Mouse (Mus musculus) midbrain, postnatal 0 days (tissue): ENCODE results near the gene Cdkn1b. TPM values are rescaled to one million over a fixed set of nuclear protein-coding genes. Genes with fewer than 3 reads are reported as not detected.
A peak's percentile ranks its signal among the peaks of the same experiment; 100 is the strongest.

Experiments
- ATAC-seq: fragments of 200-750 bp; cut with Nextera tagmentation; 2 replicates; pipeline ENCODE4 v1.8.0; 2017; ENCODE audit warnings: moderate number of reproducible peaks, mild to moderate bottlenecking, moderate TSS enrichment, moderate library complexity; ENCODE audit not compliant: low FRiP score
- DNase-seq: peaks from one replicate; pipeline ENCODE4 v3.0.0-alpha.2; 2015; ENCODE audit warnings: low spot score
- H3K27ac ChIP-seq: fragments of 300-500 bp; sonication (generic); 2 replicates; pipeline ENCODE4 v1.5.1; 2014; ENCODE audit warnings: low read depth, mild to moderate bottlenecking, low read length, mixed read lengths
- H3K27me3 ChIP-seq: fragments of 300-500 bp; sonication (generic); 2 replicates; pipeline ENCODE4 v1.6.1; 2014; ENCODE audit warnings: low read length, control low read depth, mixed read lengths; ENCODE audit not compliant: insufficient read depth
- H3K36me3 ChIP-seq: fragments of 300-500 bp; sonication (generic); 2 replicates; pipeline ENCODE4 v1.6.1; 2014; ENCODE audit warnings: low read length, control low read depth, mixed read lengths; ENCODE audit not compliant: insufficient read depth
- H3K4me1 ChIP-seq: fragments of 300-500 bp; sonication (generic); 2 replicates; pipeline ENCODE4 v1.6.1; 2014; ENCODE audit warnings: mild to moderate bottlenecking, control low read depth, antibody characterized with exemption, low read length, mixed read lengths; ENCODE audit not compliant: insufficient read depth
- H3K4me2 ChIP-seq: fragments of 300-500 bp; sonication (generic); 2 replicates; pipeline ENCODE4 v1.6.1; 2014; ENCODE audit warnings: low read depth, mild to moderate bottlenecking, low read length, mixed read lengths; ENCODE audit not compliant: poor library complexity, severe bottlenecking
- H3K4me3 ChIP-seq: fragments of 300-500 bp; sonication (generic); 2 replicates; pipeline ENCODE4 v1.5.1; 2014; ENCODE audit warnings: low read depth, mild to moderate bottlenecking, low read length, moderate library complexity
- H3K9ac ChIP-seq: fragments of 300-500 bp; sonication (generic); replicated peaks from 2 replicates; pipeline ENCODE4 v1.6.1; 2014; ENCODE audit warnings: mild to moderate bottlenecking, low read length, moderate library complexity, mixed read lengths; ENCODE audit not compliant: poor library complexity, severe bottlenecking
- H3K9me3 ChIP-seq: fragments of 300-500 bp; sonication (generic); 2 replicates; pipeline ENCODE4 v1.6.1; 2016; ENCODE audit warnings: low read length, control low read depth
- CTCF ChIP-seq: IDR thresholded peaks from 2 replicates; pipeline ENCODE4 v1.5.1; 2016; ENCODE audit warnings: antibody characterized with exemption, mild to moderate bottlenecking
- WGBS: fragments of 180-500 bp; shearing (Covaris S2); extraction: QIAGEN DNeasy Blood & Tissue Kit; methylation state at CpG from one replicate; pipeline ENCODE4 v1.1.7; 2014; 5-methylcytosine and 5-hydroxymethylcytosine counted together
- polyA plus RNA-seq: library from polyadenylated mRNA; unstranded; fragments of >200 nt; fragmentation: Nextera tagmentation; extraction: Ambion mirVana; gene quantifications from 2 replicates; pipeline ENCODE4 v1.2.1, GENCODE M21; 2015
- total RNA-seq: library from RNA; depleted of rRNA; stranded (reverse); fragments of >200 nt; gene quantifications from 2 replicates; pipeline ENCODE4 v1.2.3, GENCODE M21; 2014

Cdkn1b gene
- total and polyA plus RNA-seq, 2 experiments from 2014 or later: 25.6 to 58.8 TPM

DNA sequence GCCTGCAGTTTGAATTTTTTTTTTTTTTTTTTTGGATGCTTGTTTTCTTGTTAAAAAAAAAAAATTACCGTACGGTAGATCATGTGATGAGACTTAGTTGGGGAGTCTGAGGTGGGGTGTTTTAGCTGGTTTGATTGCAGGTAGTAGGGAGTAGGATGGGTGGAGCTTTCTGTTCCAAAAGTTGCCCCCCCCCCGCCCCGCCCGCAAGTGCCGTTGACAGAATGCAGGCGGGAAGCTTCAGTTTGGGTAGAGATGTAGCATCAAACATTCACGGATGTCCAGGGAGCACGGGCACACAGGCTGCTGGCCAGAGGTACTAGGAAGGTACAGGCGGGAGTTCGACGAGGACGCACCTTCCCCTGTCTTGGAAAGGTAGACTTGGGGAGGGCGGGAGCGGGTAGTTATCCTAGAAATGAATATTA is 8.7 kb downstream of the Cdkn1b start:
- peak overlapping the region; percentile 64; the same call in 1 of the 2 replicates for H3K9ac ChIP-seq
- DNase-seq (no peak), ATAC-seq (peak; percentile 8; the same call in 1 of the 2 replicates)
- H3K4me1 ChIP-seq: no peaks in the 10 kb centered on the region
- H3K27ac ChIP-seq: no peak overlapping the region
- H3K27me3 ChIP-seq: no peaks in the 10 kb centered on the region
- peak overlapping the region; percentile 66 for H3K4me3 ChIP-seq
- H3K4me2 ChIP-seq: peak overlapping the region; percentile 97
- TF ChIP-seq CTCF: no peak
- H3K9me3 ChIP-seq: no peaks in the 10 kb centered on the region
- under 1% methylated on average over 15 of the region's 15 CpGs for WGBS
- H3K36me3 ChIP-seq: no peaks in the 10 kb centered on the region

GRCm38 (mm10) chr6:134929926-134930325 is 9.7 kb downstream of the Cdkn1b start:
- 30% methylated on average over 4 of the region's 4 CpGs for WGBS

DNA sequence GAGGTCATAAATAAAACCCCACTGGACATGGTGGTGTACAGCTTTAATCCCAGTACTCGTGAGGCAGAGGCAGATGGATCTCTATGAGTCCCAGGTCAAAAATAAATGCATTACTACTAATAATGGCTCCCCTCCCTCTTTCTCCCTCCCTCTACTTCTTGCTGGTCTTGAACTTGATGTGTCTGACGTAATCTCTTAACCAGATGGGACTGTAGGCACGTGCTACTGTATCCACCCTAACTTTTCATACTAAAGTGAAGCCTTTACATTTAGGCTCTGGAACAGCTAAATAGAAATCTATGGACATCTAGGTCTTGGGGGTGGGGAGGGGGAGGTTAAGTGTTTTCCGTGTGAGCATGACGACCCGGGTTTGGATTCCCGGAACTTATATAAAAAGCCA is 10.2 kb downstream of the Cdkn1b start:
- 73% methylated on average over 7 of the region's 7 CpGs for WGBS
- no peaks in the 10 kb centered on the region for H3K27me3 ChIP-seq
- no peak for TF ChIP-seq CTCF
- no peak overlapping the region for H3K4me3 ChIP-seq
- H3K4me1 ChIP-seq: no peaks in the 10 kb centered on the region
- DNase-seq (no peak), ATAC-seq (no peak)
- no peaks in the 10 kb centered on the region for H3K9me3 ChIP-seq
- H3K27ac ChIP-seq: no peak overlapping the region
- no peaks in the 10 kb centered on the region for H3K36me3 ChIP-seq
- H3K9ac ChIP-seq: no peak overlapping the region
- H3K4me2 ChIP-seq: no peak overlapping the region; the same call in 1 of the 2 replicates

More at GRCm38 (mm10) chr6:134929926-134930325, 9.7 kb downstream of the Cdkn1b start:
- no peak overlapping the region for H3K4me2 ChIP-seq
- H3K4me1 ChIP-seq: no peaks in the 10 kb centered on the region
- no peak for DNase-seq
- H3K27ac ChIP-seq: no peak overlapping the region
- no peak overlapping the region for H3K9ac ChIP-seq
- no peaks in the 10 kb centered on the region for H3K9me3 ChIP-seq
- no peaks in the 10 kb centered on the region for H3K27me3 ChIP-seq
- H3K36me3 ChIP-seq: no peaks in the 10 kb centered on the region
- H3K4me3 ChIP-seq: no peak overlapping the region
- no peak for TF ChIP-seq CTCF
- no peak for ATAC-seq

- 76% methylated on average over 3 of the region's 3 CpGs for WGBS
- Histone ChIP-seq H3K27me3 (no peaks in the 10 kb centered on the region), H3K9ac (no peak overlapping the region), H3K36me3 (no peaks in the 10 kb centered on the region), H3K9me3 (no peaks in the 10 kb centered on the region), H3K27ac (no peak overlapping the region), H3K4me1 (no peaks in the 10 kb centered on the region), H3K4me3 (no peak overlapping the region), H3K4me2 (no peak overlapping the region)
- no peak for ATAC-seq
- TF ChIP-seq CTCF: no peak
- DNase-seq: no peak
Observed at GRCm38 (mm10) chr6:134931146-134931545, 10.9 kb downstream of the Cdkn1b start.

- no peaks in the 10 kb centered on the region for H3K4me1 ChIP-seq
- no peak overlapping the region for H3K27ac ChIP-seq
- ATAC-seq: no peak
- no peaks in the 10 kb centered on the region for H3K9me3 ChIP-seq
- no peaks in the 10 kb centered on the region for H3K27me3 ChIP-seq
- no peak for TF ChIP-seq CTCF
- no peak overlapping the region for H3K9ac ChIP-seq
- H3K4me2 ChIP-seq: no peak overlapping the region
- H3K36me3 ChIP-seq: no peaks in the 10 kb centered on the region
- DNase-seq: no peak
- 69% methylated on average over 12 of the region's 12 CpGs for WGBS
- no peak overlapping the region for H3K4me3 ChIP-seq
Observed at GRCm38 (mm10) chr6:134932486-134933206, 12.4 kb downstream of the Cdkn1b start.

DNA sequence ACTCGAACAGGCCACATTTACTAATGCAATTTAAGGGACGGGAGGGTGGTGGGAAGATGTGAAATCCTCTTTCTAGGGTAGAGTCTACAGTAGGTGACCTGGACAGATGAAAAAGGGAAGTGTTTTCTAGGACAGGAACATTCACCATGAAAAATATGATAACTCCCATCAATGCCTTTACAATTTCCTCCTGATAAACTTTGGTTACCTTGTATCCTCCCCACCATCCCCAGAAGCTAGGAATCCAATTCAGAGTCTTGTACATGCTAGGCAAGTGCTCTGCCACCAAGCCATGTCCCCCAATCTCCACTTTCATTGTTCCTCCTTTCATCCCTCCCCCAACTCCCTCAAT is 13.0 kb downstream of the Cdkn1b start:
- Histone ChIP-seq H3K27me3 (no peaks in the 10 kb centered on the region), H3K4me3 (no peak overlapping the region), H3K9ac (no peak overlapping the region), H3K9me3 (no peaks in the 10 kb centered on the region), H3K4me1 (no peaks in the 10 kb centered on the region), H3K27ac (no peak overlapping the region), H3K36me3 (no peaks in the 10 kb centered on the region), H3K4me2 (no peak overlapping the region)
- no peak for DNase-seq
- WGBS: 84% methylated on average over 2 of the region's 2 CpGs
- TF ChIP-seq CTCF: no peak
- no peak for ATAC-seq
